ENCODE assay signal across 8 mouse cellular contexts in genomic region chr10:30810967-30811293, GRCm38 (mm10). TPM values are rescaled to one million over a fixed set of nuclear protein-coding genes. Genes with fewer than 3 reads are reported as not detected.
DNase-seq lines count a peak whose midpoint lies in the region; ATAC-seq and TF ChIP-seq lines count a peak whose summit lies in the region.

No protein-coding gene starts in this region.

- peak; percentile 80 for DNase-seq in CH12.LX (ENCODE audit: extremely low read depth)
- peak; percentile 72 for DNase-seq in c-Kit-positive CD71-negative TER-119-negative erythroid progenitor cells, embryonic 14.5 days (ENCODE audit: low read depth)
- DNase-seq in forebrain, embryonic 11.5 days (ENCODE audit: low spot score) = peak; percentile 82
- peak; percentile 80 to 89 for DNase-seq in kidney, postnatal 36 days

- in situ Hi-C loops in CH12.LX (cut with MboI; ENCODE audit: low pct_ligation_motif_present, low pct_unique_long_range_greater_than_20kb, low sequenced_read_pairs) = no loop called here

- H3K4me2 ChIP-seq in CH12.LX (ENCODE audit: insufficient read depth, low read depth, poor library complexity, severe bottlenecking) = peak overlapping the region; percentile 53; the same call in 1 of the 2 replicates
- H3K4me2 ChIP-seq in forebrain, embryonic 11.5 days (ENCODE audit: low read depth, low read length, severe bottlenecking) = peak overlapping the region; percentile 36; the same call in 1 of the 2 replicates
- H3K4me2 ChIP-seq in heart, embryonic 16.5 days (ENCODE audit: low read depth, low read length) = peak overlapping the region; percentile 65
- H3K4me2 ChIP-seq in liver, embryonic 16.5 days (ENCODE audit: low read depth, low read length) = peak overlapping the region; percentile 56
- peak overlapping the region; percentile 47 for H3K4me2 ChIP-seq in neural tube, embryonic 13.5 days

- H3K27ac ChIP-seq in CH12.LX (ENCODE audit: insufficient read depth, low read depth) = no peak overlapping the region
- H3K27ac ChIP-seq in forebrain, embryonic 11.5 days (ENCODE audit: low read depth, low read length) = no peak overlapping the region
- no peak overlapping the region for H3K27ac ChIP-seq in heart, embryonic 16.5 days (ENCODE audit: low read length)
- no peak overlapping the region for H3K27ac ChIP-seq in liver, embryonic 16.5 days (ENCODE audit: low read length)
- no peak overlapping the region for H3K27ac ChIP-seq in neural tube, embryonic 13.5 days (replicated peaks)
- peak overlapping the region; percentile 70; the same call in 1 of the 2 replicates for H3K27ac ChIP-seq in testis, adult 2 months (ENCODE audit: control insufficient read depth, insufficient read depth, low read depth, low read length)

- H3K9ac ChIP-seq in CH12.LX (ENCODE audit: insufficient read depth, low read depth) = peak overlapping the region; percentile 57; the same call in 1 of the 2 replicates
- H3K9ac ChIP-seq in forebrain, embryonic 11.5 days (ENCODE audit: low read length) = no peak overlapping the region
- H3K9ac ChIP-seq in heart, embryonic 16.5 days (ENCODE audit: low read length) = peak overlapping the region; percentile 74
- peak overlapping the region; percentile 56 for H3K9ac ChIP-seq in liver, embryonic 16.5 days (ENCODE audit: low read depth, low read length)
- H3K9ac ChIP-seq in neural tube, embryonic 13.5 days = peak overlapping the region; percentile 67

- H3K36me3 ChIP-seq in CH12.LX (replicated peaks in 1 of 2; ENCODE audit: control insufficient read depth in 1 of 2, insufficient read depth in 1 of 2, low read length in 1 of 2) = no peaks in the 10 kb centered on the region
- no peaks in the 10 kb centered on the region for H3K36me3 ChIP-seq in forebrain, embryonic 11.5 days (ENCODE audit: control insufficient read depth, insufficient read depth, low read length)
- no peaks in the 10 kb centered on the region for H3K36me3 ChIP-seq in heart, embryonic 16.5 days (ENCODE audit: control insufficient read depth, insufficient read depth)
- H3K36me3 ChIP-seq in liver, embryonic 16.5 days (ENCODE audit: control insufficient read depth, insufficient read depth) = no peaks in the 10 kb centered on the region
- no peaks in the 10 kb centered on the region for H3K36me3 ChIP-seq in neural tube, embryonic 13.5 days
- H3K36me3 ChIP-seq in testis, adult 2 months (ENCODE audit: control insufficient read depth, insufficient read depth, low read length) = no peaks in the 10 kb centered on the region

- no peak for TF ChIP-seq EP300 in CH12.LX (IDR thresholded peaks at IDR 0.05; ENCODE audit: low read length)

- H3K9me3 ChIP-seq in CH12.LX (replicated peaks; ENCODE audit: low read length) = peaks cover 3% of the 10 kb centered on the region
- no peaks in the 10 kb centered on the region for H3K9me3 ChIP-seq in forebrain, embryonic 11.5 days (ENCODE audit: control insufficient read depth, low read length)
- peaks cover 3% of the 10 kb centered on the region; the same call in 1 of the 2 replicates for H3K9me3 ChIP-seq in heart, embryonic 16.5 days (replicated peaks; ENCODE audit: control insufficient read depth, low read length)
- no peaks in the 10 kb centered on the region for H3K9me3 ChIP-seq in liver, embryonic 16.5 days (replicated peaks; ENCODE audit: control insufficient read depth, low read length)
- no peaks in the 10 kb centered on the region for H3K9me3 ChIP-seq in neural tube, embryonic 13.5 days

- no peaks in the 10 kb centered on the region for H3K27me3 ChIP-seq in CH12.LX (replicated peaks)
- H3K27me3 ChIP-seq in forebrain, embryonic 11.5 days (ENCODE audit: control insufficient read depth, insufficient read depth, low read length) = no peaks in the 10 kb centered on the region
- no peaks in the 10 kb centered on the region for H3K27me3 ChIP-seq in heart, embryonic 16.5 days (ENCODE audit: control insufficient read depth, insufficient read depth, low read length)
- no peaks in the 10 kb centered on the region for H3K27me3 ChIP-seq in liver, embryonic 16.5 days (ENCODE audit: control insufficient read depth, insufficient read depth, low read depth, low read length)
- no peaks in the 10 kb centered on the region for H3K27me3 ChIP-seq in neural tube, embryonic 13.5 days
- H3K27me3 ChIP-seq in testis, adult 2 months (ENCODE audit: control insufficient read depth, insufficient read depth, low read length) = no peaks in the 10 kb centered on the region

- peak; percentile 74 for TF ChIP-seq RAD21 in CH12.LX (IDR thresholded peaks at IDR 0.05; ENCODE audit: low read depth, low read length)

- dilution Hi-C loops in CH12.LX (cut with MboI; ENCODE audit: extremely low pct_ligation_motif_present, extremely low pct_unique_long_range_greater_than_20kb, low sequenced_read_pairs) = no loop called here

- TF ChIP-seq CTCF in CH12.LX (conservative IDR thresholded peaks at IDR 0.05 in 1 of 2, IDR thresholded peaks at IDR 0.05 in 1 of 2; ENCODE audit: low read depth in 2 of 2, low read length in 2 of 2) = peak; percentile 27 to 82; a peak in 3 of 4 replicates
- no peak for TF ChIP-seq CTCF in testis, adult 2 months (IDR thresholded peaks at IDR 0.05; ENCODE audit: control insufficient read depth, insufficient read depth, insufficient replicate concordance, low read depth, low read length)

- no peak for TF ChIP-seq POLR2A in CH12.LX (IDR thresholded peaks at IDR 0.05; ENCODE audit: low read depth, low read length)
- no peak for TF ChIP-seq POLR2A in testis, adult 2 months (IDR thresholded peaks at IDR 0.05; ENCODE audit: control insufficient read depth, low read depth, low read length)

- WGBS in forebrain, embryonic 11.5 days = 17% methylated on average over 11 of the region's 11 CpGs
- WGBS in heart, embryonic 16.5 days = 6% methylated on average over 11 of the region's 11 CpGs
- 3% methylated on average over 11 of the region's 11 CpGs for WGBS in liver, embryonic 16.5 days (ENCODE audit: insufficient replicate concordance)
- WGBS in neural tube, embryonic 13.5 days = 13% methylated on average over 11 of the region's 11 CpGs

- no peaks in the 10 kb centered on the region for H3K79me2 ChIP-seq in CH12.LX (replicated peaks; ENCODE audit: control insufficient read depth, extremely low read depth, insufficient read depth, poor library complexity, severe bottlenecking)

- ATAC-seq in forebrain, embryonic 11.5 days (replicated peaks; ENCODE audit: low FRiP score) = peak; percentile 95
- ATAC-seq in heart, embryonic 16.5 days (replicated peaks; ENCODE audit: extremely low read depth, insufficient read depth, low FRiP score) = peak; percentile 92
- peak; percentile 90 for ATAC-seq in liver, embryonic 16.5 days (ENCODE audit: low read depth)
- peak; percentile 98 for ATAC-seq in neural tube, embryonic 13.5 days (ENCODE audit: low read depth)

- peaks cover 0 to 5% of the 10 kb centered on the region in 2 experiments; a peak in 1 of 4 replicates for H3K4me1 ChIP-seq in CH12.LX (ENCODE audit: control insufficient read depth in 1 of 2, insufficient read depth in 2 of 2)
- H3K4me1 ChIP-seq in forebrain, embryonic 11.5 days (replicated peaks; ENCODE audit: control insufficient read depth, insufficient read depth, low read length) = no peaks in the 10 kb centered on the region
- H3K4me1 ChIP-seq in heart, embryonic 16.5 days (ENCODE audit: control insufficient read depth, insufficient read depth, low read length) = no peaks in the 10 kb centered on the region
- H3K4me1 ChIP-seq in liver, embryonic 16.5 days (ENCODE audit: control insufficient read depth, low read depth, low read length) = peaks cover 7% of the 10 kb centered on the region
- 0 out of 2 replicates have a peak, but pooled peaks cover 6% of the 10 kb centered on the region for H3K4me1 ChIP-seq in neural tube, embryonic 13.5 days (replicated peaks)
- H3K4me1 ChIP-seq in testis, adult 2 months (ENCODE audit: control insufficient read depth, insufficient read depth, low read length) = no peaks in the 10 kb centered on the region

- peak overlapping the region; percentile 55 to 76 (median 67) for H3K4me3 ChIP-seq in CH12.LX (replicated peaks in 1 of 3; ENCODE audit: low read depth in 2 of 3, low read length in 2 of 3, poor library complexity in 1 of 3)
- H3K4me3 ChIP-seq in forebrain, embryonic 11.5 days (ENCODE audit: low read depth, low read length) = peak overlapping the region; percentile 26
- H3K4me3 ChIP-seq in heart, embryonic 16.5 days (ENCODE audit: low read length) = peak overlapping the region; percentile 61
- peak overlapping the region; percentile 59 for H3K4me3 ChIP-seq in liver, embryonic 16.5 days (ENCODE audit: low read depth, low read length)
- peak overlapping the region; percentile 41 for H3K4me3 ChIP-seq in neural tube, embryonic 13.5 days
- peak overlapping the region; percentile 55 for H3K4me3 ChIP-seq in testis, adult 2 months (ENCODE audit: control insufficient read depth, low read depth, low read length)

TF ChIP-seq in CH12.LX, 34 proteins besides CTCF, POLR2A, EP300 and RAD21 (continues in another document):
- TF ChIP-seq TCF12 (IDR thresholded peaks at IDR 0.05; ENCODE audit: low read depth, low read length) (no peak), MYC (IDR thresholded peaks at IDR 0.05; ENCODE audit: low read depth, low read length) (no peak), MEF2A (IDR thresholded peaks at IDR 0.05; ENCODE audit: borderline replicate concordance, low read depth, low read length) (no peak), BHLHE40 (IDR thresholded peaks at IDR 0.05; ENCODE audit: low read depth, low read length) (no peak), USF1 (IDR thresholded peaks at IDR 0.05; ENCODE audit: low read depth, low read length) (no peak), ZKSCAN1 (IDR thresholded peaks at IDR 0.05; ENCODE audit: borderline replicate concordance, low read depth, low read length) (no peak)

RNA-seq across cellular contexts. Expression of gene Ncoa7, which starts 7.8 kb away (rescaled TPM):
- total RNA-seq in CH12.LX (2012; rRNA removed) = 3.4 and 4.7 TPM in 2 replicates
- 7.0 and 7.3 TPM in 2 replicates for total RNA-seq in CH12.LX (2014; rRNA removed)
- 9.2 and 10.4 TPM in 2 replicates for polyA plus RNA-seq in CH12.LX (2012; ENCODE audit: insufficient read length, low read depth)
- polyA plus RNA-seq in forebrain, embryonic 11.5 days (2014; fragmentation: Nextera tagmentation; extraction: Ambion mirVana) = 7.6 and 8.8 TPM in 2 replicates
- 5.9 and 7.7 TPM in 2 replicates for polyA plus RNA-seq in heart, embryonic 16.5 days (2015; fragmentation: Nextera tagmentation; extraction: Ambion mirVana)
- polyA plus RNA-seq in liver, embryonic 16.5 days (2015; fragmentation: Nextera tagmentation; extraction: Ambion mirVana) = 12.4 and 12.9 TPM in 2 replicates
- 16.1 and 18.4 TPM in 2 replicates for polyA plus RNA-seq in neural tube, embryonic 13.5 days (2015; fragmentation: Nextera tagmentation; extraction: Ambion mirVana)
- 5.4 and 6.2 TPM in 2 replicates for polyA plus RNA-seq in testis, adult 2 months (2012; rRNA removed)

RNA-seq across cellular contexts. Expression of gene Hey2, which starts 31.7 kb away (rescaled TPM):
- total RNA-seq in CH12.LX (2012; rRNA removed) = not detected in 2 replicates
- 0.11 and 0.13 TPM in 2 replicates for total RNA-seq in CH12.LX (2014; rRNA removed)
- not detected in 2 replicates for polyA plus RNA-seq in CH12.LX (2012; ENCODE audit: insufficient read length, low read depth)
- 2.3 and 2.4 TPM in 2 replicates for polyA plus RNA-seq in forebrain, embryonic 11.5 days (2014; fragmentation: Nextera tagmentation; extraction: Ambion mirVana)
- 49.0 and 50.1 TPM in 2 replicates for polyA plus RNA-seq in heart, embryonic 16.5 days (2015; fragmentation: Nextera tagmentation; extraction: Ambion mirVana)
- 0.31 and 0.34 TPM in 2 replicates for polyA plus RNA-seq in liver, embryonic 16.5 days (2015; fragmentation: Nextera tagmentation; extraction: Ambion mirVana)
- 15.1 and 15.7 TPM in 2 replicates for polyA plus RNA-seq in neural tube, embryonic 13.5 days (2015; fragmentation: Nextera tagmentation; extraction: Ambion mirVana)
- 0.89 and 1.1 TPM in 2 replicates for polyA plus RNA-seq in testis, adult 2 months (2012; rRNA removed)
